Mouse (Mus musculus) frontal cortex, postnatal 25 days (tissue): Measurements from ENCODE around the gene Mllt11.

Experiments used
- DNase-seq, 2 experiments: peaks; one replicate each; pipeline ENCODE4 v3.0.0; 2022; ENCODE audit warnings: low spot score in 2 of 2

Mllt11 gene

DNA sequence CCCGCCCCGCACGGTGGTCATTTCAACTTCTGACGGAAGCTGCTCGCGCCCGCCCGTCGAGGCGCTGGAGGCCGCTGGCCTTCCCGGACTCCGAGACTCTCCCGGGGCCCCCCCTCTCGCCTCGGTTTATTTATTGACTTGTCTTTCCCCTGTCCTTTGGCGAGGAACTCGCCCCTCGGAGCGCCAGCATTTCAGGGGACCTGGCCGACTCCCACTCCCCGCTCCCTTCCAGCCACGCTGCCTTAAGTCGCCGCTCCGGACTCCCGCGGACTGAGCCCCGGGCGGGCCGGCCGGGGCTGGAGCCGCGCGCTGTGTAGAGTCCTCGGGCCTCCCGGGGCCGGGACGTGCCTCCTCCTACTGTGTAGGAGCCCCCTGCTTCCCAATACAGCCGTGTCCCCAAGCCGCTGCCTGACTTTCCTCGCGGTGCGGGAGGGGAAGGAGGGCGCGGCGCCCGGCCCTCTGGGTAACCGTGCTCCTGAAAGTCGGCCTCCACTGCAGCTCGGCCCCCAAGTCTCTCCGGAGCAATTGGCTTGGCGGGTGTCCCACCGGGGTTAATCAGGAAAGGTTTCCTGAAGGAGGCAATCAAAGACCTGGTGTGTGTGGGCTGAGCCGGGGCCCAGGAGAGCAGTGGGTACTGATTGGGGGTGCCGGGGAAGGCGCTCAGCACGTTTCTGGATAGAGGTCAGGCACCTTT, 58.6 kb downstream of the Mllt11 start:
- DNase-seq = no peak

DNA sequence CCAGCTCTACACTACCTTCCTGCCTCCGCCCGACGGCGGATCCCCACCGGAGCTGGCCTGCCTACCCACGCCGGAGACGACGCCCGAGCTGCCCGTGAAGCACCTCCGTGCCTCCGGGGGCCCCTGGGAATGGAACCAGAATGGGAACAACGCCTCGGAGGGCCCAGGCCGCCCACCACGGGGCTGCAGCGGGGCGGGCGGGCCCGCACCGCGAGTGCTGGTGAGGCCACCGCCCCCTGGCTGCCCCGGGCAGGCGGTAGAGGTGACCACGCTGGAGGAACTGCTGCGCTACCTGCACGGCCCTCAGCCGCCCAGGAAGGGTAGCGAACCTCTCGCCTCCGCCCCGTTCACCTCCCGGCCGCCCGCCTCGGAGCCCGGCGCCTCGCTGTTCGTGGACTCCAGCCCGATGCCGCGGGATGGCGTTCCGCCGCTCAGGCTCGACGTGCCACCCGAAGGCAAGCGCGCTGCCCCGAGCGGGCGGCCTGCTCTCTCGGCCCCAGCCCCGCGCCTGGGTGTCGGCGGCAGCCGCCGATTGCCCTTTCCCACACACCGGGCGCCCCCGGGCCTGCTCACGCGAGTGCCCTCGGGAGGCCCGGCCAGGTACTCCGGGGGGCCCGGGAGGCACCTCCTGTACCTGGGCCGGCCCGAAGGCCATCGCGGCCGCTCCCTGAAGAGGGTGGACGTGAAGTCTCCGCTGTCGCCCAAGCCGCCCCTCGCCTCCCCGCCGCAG, 59.3 kb downstream of the Mllt11 start:
- no peak for DNase-seq

DNA sequence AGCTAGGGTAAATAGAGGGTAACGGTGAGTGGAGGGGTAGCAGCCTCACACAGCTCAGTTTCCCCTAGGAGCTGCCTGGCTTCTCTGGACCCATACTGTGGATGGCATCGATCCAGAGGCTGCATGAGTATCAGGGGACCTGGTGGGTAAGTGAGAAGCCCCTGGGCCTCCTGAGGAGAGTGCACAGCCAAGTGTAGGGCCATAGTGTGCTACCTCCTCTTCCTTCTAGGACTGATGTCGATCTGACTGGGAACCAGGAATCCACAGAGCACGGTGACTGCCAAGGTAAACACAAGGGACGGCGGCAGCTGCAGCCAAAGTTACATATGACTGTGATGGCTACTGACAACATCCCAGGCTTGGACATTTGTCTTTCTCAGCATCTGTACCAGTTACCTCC, 60.9 kb downstream of the Mllt11 start:
- DNase-seq = no peak

DNA sequence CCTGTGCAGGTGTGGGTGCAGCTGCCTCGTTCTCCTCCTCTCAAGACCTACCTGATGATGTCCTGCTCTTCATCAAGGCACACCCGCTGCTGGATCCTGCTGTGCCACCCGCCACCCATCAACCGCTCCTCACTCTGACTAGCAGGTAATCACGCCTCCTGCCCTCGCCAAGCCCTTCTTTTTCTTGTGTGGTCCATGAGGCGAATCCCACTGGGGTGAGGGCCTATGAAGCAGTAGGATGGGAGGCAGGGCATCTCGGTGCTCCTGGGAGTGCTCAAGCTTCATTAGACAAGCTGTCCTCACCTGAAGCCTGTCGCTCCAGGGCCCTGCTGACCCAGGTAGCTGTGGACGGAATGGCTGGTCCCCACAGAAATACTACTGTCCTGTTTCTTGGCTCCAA, 62.0 kb downstream of the Mllt11 start:
- DNase-seq = no peak
